Mouse (Mus musculus): ENCODE measurements at regions not wholly inside any gene's neighbourhood (a gene's known extent, or its start where the extent isn't known, plus 50 kb on each side); places are given as distances from the start of the nearest gene placed in this dataset.
A peak's percentile ranks its signal among the peaks of the same experiment; 100 is the strongest.

- DNase-seq (ENCODE audit: low read depth, low spot score), result peak; percentile 73
Measured at GRCm38 (mm10) chr14:24081911-24082558, 67.7 kb upstream of the Kcnma1 start.

- no peak for DNase-seq (ENCODE audit: low read depth, low spot score)
Measured at GRCm38 (mm10) chr14:24068693-24069092, 54.4 kb upstream of the Kcnma1 start.

GRCm38 (mm10) chr14:24067657-24068056, 53.4 kb upstream of the Kcnma1 start:
- DNase-seq (ENCODE audit: low read depth, low spot score), result peak; percentile 40

GRCm38 (mm10) chr14:24065231-24065767, 51.0 kb upstream of the Kcnma1 start:
- DNase-seq (ENCODE audit: low read depth, low spot score), result no peak
